Mouse (Mus musculus) liver, adult 10 weeks (tissue): ENCODE results near the gene Wdr44. TPM values are rescaled to one million over a fixed set of nuclear protein-coding genes. Genes with fewer than 3 reads are reported as not detected.

Source experiments
- polyA plus RNA-seq: library from polyadenylated mRNA; stranded (reverse); fragments of 350-450 nt; fragmentation: Illumina TruSeq; extraction: RNeasy Lipid Tissue Mini Kit (QIAGEN cat#74804); gene quantifications from one replicate; pipeline ENCODE4 v1.2.3, GENCODE M21; 2014; ENCODE audit warnings: low read depth, low replicate concordance

The Wdr44 gene
- 5.4 TPM for polyA plus RNA-seq

GRCm38 (mm10) chrX:23692722-23693442, at the start of gene Wdr44:
Wdr44 (plus strand) TSS chrX:23693051.

Other genes with a start within 250 kb of the Wdr44 start
- not detected for gene Gm4907, start 189.5 kb downstream of the Wdr44 start, polyA plus RNA-seq